Mouse (Mus musculus) Patski (cell line): ENCODE results near the gene Pitpnm2. TPM values are rescaled to one million over a fixed set of nuclear protein-coding genes. Genes with fewer than 3 reads are reported as not detected.
"Not testable (repeated sequence)": the region's sequence is repeated elsewhere in the genome, so short reads cannot be mapped to it uniquely, and the experiment has no call there.

Experiments
- ATAC-seq: fragments of 100-300 bp; one replicate; pipeline ENCODE4 v1.8.0; 2021
- CTCF ChIA-PET: fragments of 350-600 bp; sonication (Branson Sonifier 250); formaldehyde crosslinking; loops from one replicate; lab custom pipeline; 2022; ENCODE audit warnings: inconsistent platforms; lab: Charles Lee
- POLR2A ChIA-PET: fragments of 350-600 bp; sonication (Branson Sonifier 250); formaldehyde crosslinking; loops from one replicate; lab custom pipeline; 2022; ENCODE audit warnings: antibody characterized with exemption, inconsistent platforms; lab: Charles Lee
- DNase-seq: peaks from one replicate; pipeline ENCODE4 v3.0.0-alpha.2; 2011; ENCODE audit warnings: low read depth, low spot score
- H3K27me3 ChIP-seq: fragments of 371-371 bp; one replicate; pipeline ENCODE4 v1.5.1; 2021
- CTCF ChIP-seq: fragments of 100-300 bp; IDR thresholded peaks from one replicate; pipeline ENCODE4 v1.5.1; 2021
- in situ Hi-C: fragments of 300-500 bp; cut with MboI; formaldehyde crosslinking; loops from 3 replicates; pipeline ENCODE4 v1.11.1; 2018; ENCODE audit warnings: low pct_unique_long_range_greater_than_20kb, mixed read lengths
- polyA plus RNA-seq: library from polyadenylated mRNA; unstranded; gene quantifications from one replicate; pipeline ENCODE4 v1.2.3, GENCODE M21; 2021

Pitpnm2 gene
- 33.3 TPM for polyA plus RNA-seq

- peak; percentile 69 for ATAC-seq
- ChIA-PET CTCF (interaction anchor here (0.9 to 7.6 kb wide), 4 partner anchors 9 to 88 kb away, joined by 3 to 30 read pairs (median 6); no protein-coding TSS in a partner anchor), POLR2A (interaction anchor here (1.2 to 3.7 kb wide), 3 partner anchors 10 to 85 kb away, joined by 3 to 13 read pairs (median 6); no protein-coding TSS in a partner anchor)
- DNase-seq, result no peak
- no peak for TF ChIP-seq CTCF
- in situ Hi-C loops, result no loop called here
- H3K27me3 ChIP-seq, result no peaks in the 10 kb centered on the region
These were observed at the start of gene Pitpnm2 for GRCm38 (mm10) chr5:124249614-124250591. TSS of gene Pitpnm2 (minus strand) at chr5:124249760.

- TF ChIP-seq CTCF, result peak; percentile 76
- POLR2A ChIA-PET, result interaction anchor here (0.8 kb wide), 1 partner anchor 21 kb away, joined by 3 read pairs; no protein-coding TSS in a partner anchor
- ATAC-seq, DNase-seq, H3K27me3 ChIP-seq, in situ Hi-C loops: not testable (repeated sequence)
- CTCF ChIA-PET, result interaction anchor here (0.7 to 2.8 kb wide), 7 partner anchors 9 to 137 kb away, joined by 3 to 14 read pairs (median 3); partner anchors contain the start of genes 2810006K23Rik and Mphosph9
These were observed 49.7 kb upstream of the Pitpnm2 start for GRCm38 (mm10) chr5:124299307-124299706.

- no peak for TF ChIP-seq CTCF
- CTCF ChIA-PET, result interaction anchor here (1.1 to 1.4 kb wide), 3 partner anchors 10 to 185 kb away, joined by 3 to 7 read pairs (median 4); no protein-coding TSS in a partner anchor
These were observed 46.9 kb upstream of the Pitpnm2 start for GRCm38 (mm10) chr5:124296475-124296874.

GRCm38 (mm10) chr5:124293967-124294366 is 44.4 kb upstream of the Pitpnm2 start:
- ATAC-seq, result no peak
- TF ChIP-seq CTCF, result no peak
- ChIA-PET CTCF (interaction anchor here (1.2 to 1.8 kb wide), 2 partner anchors 9 to 131 kb away, joined by 3 to 6 read pairs; no protein-coding TSS in a partner anchor), POLR2A (interaction anchor here (0.8 kb wide), 1 partner anchor 8 kb away, joined by 4 read pairs; no protein-coding TSS in a partner anchor)
- no peaks in the 10 kb centered on the region for H3K27me3 ChIP-seq
- no peak for DNase-seq
- in situ Hi-C loops, result no loop called here

More at GRCm38 (mm10) chr5:124296475-124296874, 46.9 kb upstream of the Pitpnm2 start:
- H3K27me3 ChIP-seq, result no peaks in the 10 kb centered on the region
- ATAC-seq (no peak), DNase-seq (no peak)
- in situ Hi-C loops, result no loop called here
- POLR2A ChIA-PET, result no interaction called here

- in situ Hi-C loops, result no loop called here
- POLR2A ChIA-PET, result interaction anchor here (1.1 kb wide), 1 partner anchor 13 kb away, joined by 3 read pairs; no protein-coding TSS in a partner anchor
- CTCF ChIA-PET, result no interaction called here
- no peak for DNase-seq
- ATAC-seq, result no peak
- no peak for TF ChIP-seq CTCF
- H3K27me3 ChIP-seq, result no peaks in the 10 kb centered on the region
These were observed 40.7 kb upstream of the Pitpnm2 start for GRCm38 (mm10) chr5:124290216-124290615.

GRCm38 (mm10) chr5:124287616-124288247 is 38.2 kb upstream of the Pitpnm2 start:
- peak; percentile 38 for TF ChIP-seq CTCF
- POLR2A ChIA-PET, result interaction anchor here (0.6 kb wide), 1 partner anchor 36 kb away, joined by 6 read pairs; no protein-coding TSS in a partner anchor
- H3K27me3 ChIP-seq, result no peaks in the 10 kb centered on the region
- DNase-seq (no peak), ATAC-seq (no peak)
- CTCF ChIA-PET, result interaction anchor here (2.5 to 4.3 kb wide), 2 partner anchors 8 to 12 kb away, joined by 7 to 14 read pairs; no protein-coding TSS in a partner anchor
- in situ Hi-C loops, result no loop called here

- ATAC-seq (no peak), DNase-seq (no peak)
- H3K27me3 ChIP-seq, result no peaks in the 10 kb centered on the region
- in situ Hi-C loops, result no loop called here
- ChIA-PET CTCF (interaction anchor here (0.9 to 4.3 kb wide), 2 partner anchors 9 to 15 kb away, joined by 3 to 14 read pairs; no protein-coding TSS in a partner anchor), POLR2A (interaction anchor here (1.0 kb wide), 1 partner anchor 121 kb away, joined by 3 read pairs; no protein-coding TSS in a partner anchor)
- peak; percentile 55 for TF ChIP-seq CTCF
These were observed 34.8 kb upstream of the Pitpnm2 start for GRCm38 (mm10) chr5:124284330-124284729.

- in situ Hi-C loops, result no loop called here
- POLR2A ChIA-PET, result interaction anchor here (0.6 kb wide), 1 partner anchor 77 kb away, joined by 5 read pairs; no protein-coding TSS in a partner anchor
- TF ChIP-seq CTCF, result no peak
These were observed 33.3 kb upstream of the Pitpnm2 start for GRCm38 (mm10) chr5:124282854-124283253.

GRCm38 (mm10) chr5:124270226-124270625 is 20.7 kb upstream of the Pitpnm2 start:
- no peak for TF ChIP-seq CTCF
- CTCF ChIA-PET, result interaction anchor here (1.8 to 2.0 kb wide), 2 partner anchors 9 to 10 kb away, joined by 6 to 8 read pairs; no protein-coding TSS in a partner anchor
- no peaks in the 10 kb centered on the region for H3K27me3 ChIP-seq
- DNase-seq (no peak), ATAC-seq (no peak)
- in situ Hi-C loops, result no loop called here
- POLR2A ChIA-PET, result no interaction called here

More at GRCm38 (mm10) chr5:124282854-124283253, 33.3 kb upstream of the Pitpnm2 start:
- ATAC-seq, result no peak
- CTCF ChIA-PET, result interaction anchor here (0.9 to 1.1 kb wide), 2 partner anchors 18 to 119 kb away, joined by 5 read pairs; no protein-coding TSS in a partner anchor
- no peaks in the 10 kb centered on the region for H3K27me3 ChIP-seq
- DNase-seq, result no peak
